In the genomic region with DNA sequence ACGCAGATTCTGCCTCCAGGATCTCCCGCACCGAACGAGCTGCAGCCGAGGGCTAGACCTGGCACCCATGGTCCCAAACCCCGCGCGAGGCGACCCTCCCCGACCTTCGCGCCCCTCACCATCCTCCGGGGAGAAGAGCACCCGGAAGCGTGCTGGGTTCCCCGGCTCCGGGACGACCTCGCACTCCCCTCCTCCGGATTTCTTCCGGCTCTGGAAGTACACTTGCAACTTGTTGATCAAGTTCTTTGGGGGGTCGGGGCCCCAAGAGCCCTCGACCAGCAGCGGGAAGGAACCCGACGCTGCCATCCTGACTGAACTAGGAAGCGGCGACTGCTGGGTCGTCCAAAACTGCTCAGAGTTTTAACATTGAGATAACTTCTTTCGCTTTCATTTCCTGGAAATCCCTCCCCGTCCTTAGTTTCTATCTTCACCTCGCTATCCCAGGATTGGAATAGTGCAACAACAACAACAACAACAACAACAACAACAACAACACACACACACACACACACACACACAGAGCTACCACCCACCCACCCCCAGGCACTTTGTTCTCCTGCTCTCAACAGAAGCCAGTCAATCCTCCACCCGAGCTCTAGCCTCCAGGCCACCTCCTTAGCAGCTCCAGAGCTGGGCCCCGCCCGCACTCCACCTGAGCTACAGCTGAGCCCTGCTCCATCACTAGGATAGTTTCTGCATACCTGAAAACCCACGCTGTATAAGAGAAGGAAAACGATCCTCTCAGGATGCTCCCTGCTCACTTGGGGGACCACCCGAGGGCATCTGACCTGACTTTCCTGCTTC, we compare ENCODE assay signal across 8 mouse cellular contexts. TPM values are rescaled to one million over a fixed set of nuclear protein-coding genes. Genes with fewer than 3 reads are reported as not detected.
A peak's percentile ranks its signal among the peaks of the same experiment; 100 is the strongest.
DNase-seq lines count a peak whose midpoint lies in the region; ATAC-seq and TF ChIP-seq lines count a peak whose summit lies in the region.

A gene (minus strand): TSS at position 497 of the 804 bp plus-strand sequence.

- no peak for TF ChIP-seq EP300 in heart, adult 2 months (IDR thresholded peaks at IDR 0.05; ENCODE audit: insufficient read depth, low read depth, low read length)

- intact Hi-C loops in heart, adult 2 months (cut with DNase I): loop anchor here (10.0 kb wide), 1 partner anchor 174 kb away; a partner anchor contains a TSS

- H3K9ac ChIP-seq in heart, adult 2 months (ENCODE audit: low read depth, low read length): peak within 1 kb of the TSS; percentile 95
- H3K9ac ChIP-seq in neural tube, embryonic 14.5 days (replicated peaks; ENCODE audit: low read depth, low read length): peak within 1 kb of the TSS; percentile 8

- no peaks in the 10 kb centered on the region for H3K9me3 ChIP-seq in neural tube, embryonic 14.5 days (ENCODE audit: control insufficient read depth, low read length)

- no peaks in the 10 kb centered on the region for H3K27me3 ChIP-seq in heart, adult 2 months (ENCODE audit: control insufficient read depth, insufficient read depth, low read length)
- H3K27me3 ChIP-seq in neural tube, embryonic 14.5 days (ENCODE audit: control insufficient read depth, insufficient read depth, low read length): peaks cover 7% of the 10 kb centered on the region; the same call in 1 of the 2 replicates

- under 1% methylated on average over 38 of the region's 38 CpGs for WGBS in heart, adult 2 months
- WGBS in lung, adult 2 months: under 1% methylated on average over 38 of the region's 38 CpGs
- 1% methylated on average over 38 of the region's 38 CpGs for WGBS in neural tube, embryonic 14.5 days

- H3K4me1 ChIP-seq in cortical plate, adult 2 months (ENCODE audit: control insufficient read depth, insufficient read depth, low read length): no peaks in the 10 kb centered on the region
- peaks cover 9% of the 10 kb centered on the region; the same call in 1 of the 2 replicates for H3K4me1 ChIP-seq in heart, adult 2 months (ENCODE audit: control insufficient read depth, insufficient read depth, low read length)
- peaks cover 13% of the 10 kb centered on the region for H3K4me1 ChIP-seq in lung, adult 2 months (ENCODE audit: control insufficient read depth, insufficient read depth, low read length)
- peaks cover 3% of the 10 kb centered on the region; the same call in 1 of the 2 replicates for H3K4me1 ChIP-seq in neural tube, embryonic 14.5 days (ENCODE audit: control insufficient read depth, insufficient read depth, low read length)

- no peak within 1 kb of the TSS; the same call in 1 of the 2 replicates for H3K27ac ChIP-seq in cortical plate, adult 2 months (ENCODE audit: insufficient read depth, low read length)
- H3K27ac ChIP-seq in heart, adult 2 months: peak within 1 kb of the TSS; percentile 96
- H3K27ac ChIP-seq in neural tube, embryonic 14.5 days (ENCODE audit: low read depth, low read length): no peak within 1 kb of the TSS

- DNase-seq in right cerebral cortex, postnatal 25 days: peak; percentile 12
- DNase-seq in right cerebral cortex, postnatal 36 days (ENCODE audit: low spot score in 2 of 2): no peak
- DNase-seq in heart, adult 2 months: peak; percentile 65 to 74
- peak; percentile 23 for DNase-seq in kidney, adult 11 months
- DNase-seq in lung, adult 2 months: peak; percentile 65
- DNase-seq in urinary bladder, postnatal 14 days (ENCODE audit: low spot score): peak; percentile 52

- H3K36me3 ChIP-seq in heart, adult 2 months (ENCODE audit: control insufficient read depth, insufficient read depth, low read length): peaks cover 4% of the 10 kb centered on the region; the same call in 1 of the 2 replicates
- H3K36me3 ChIP-seq in neural tube, embryonic 14.5 days (ENCODE audit: control insufficient read depth, insufficient read depth, low read length): no peaks in the 10 kb centered on the region

- TF ChIP-seq CTCF in cortical plate, adult 2 months (IDR thresholded peaks at IDR 0.05; ENCODE audit: extremely low read depth, insufficient read depth, low read length): no peak
- TF ChIP-seq CTCF in heart, adult 2 months (IDR thresholded peaks at IDR 0.05): no peak
- no peak for TF ChIP-seq CTCF in lung, adult 2 months (IDR thresholded peaks at IDR 0.05; ENCODE audit: insufficient read depth, low read length)

- H3K4me3 ChIP-seq in cortical plate, adult 2 months (ENCODE audit: insufficient read depth, low read length): peak within 1 kb of the TSS; percentile 58
- H3K4me3 ChIP-seq in heart, adult 2 months: peak within 1 kb of the TSS; percentile 90
- H3K4me3 ChIP-seq in lung, adult 2 months (replicated peaks; ENCODE audit: extremely low read depth, low read depth, low read length): peak within 1 kb of the TSS; percentile 94
- peak within 1 kb of the TSS; percentile 35 for H3K4me3 ChIP-seq in neural tube, embryonic 14.5 days (ENCODE audit: low read depth, low read length)

- peak within 1 kb of the TSS; percentile 70 for H3K4me2 ChIP-seq in neural tube, embryonic 14.5 days (ENCODE audit: low read depth, low read length)

- no peaks in the 10 kb centered on the region for H3K79me2 ChIP-seq in heart, adult 2 months (replicated peaks; ENCODE audit: control insufficient read depth, insufficient read depth, low read length)

- TF ChIP-seq POLR2A in cortical plate, adult 2 months (IDR thresholded peaks at IDR 0.05; ENCODE audit: extremely low read depth, insufficient read depth, low read length): no peak
- peak; percentile 88 for TF ChIP-seq POLR2A in heart, adult 2 months (IDR thresholded peaks at IDR 0.05; ENCODE audit: insufficient read depth, low read depth, low read length)
- peak; percentile 79; the same call in 1 of the 2 replicates for TF ChIP-seq POLR2A in lung, adult 2 months (IDR thresholded peaks at IDR 0.05; ENCODE audit: borderline replicate concordance, extremely low read depth, low read depth, low read length)

- 0 out of 2 replicates have a peak, but pooled peaks have one; percentile 24 for ATAC-seq in neural tube, embryonic 14.5 days (ENCODE audit: low read depth)

RNA-seq across cellular contexts. Expression of the gene that starts here (rescaled TPM):
- polyA plus RNA-seq in cortical plate, adult 2 months (2012; rRNA removed): 1.4 and 1.8 TPM in 2 replicates
- total RNA-seq in heart, adult 2 months (2021): 10 to 100 TPM in 1 of 2 experiments, 1 to 10 TPM in 1; 9.9 to 11.3 TPM
- polyA plus RNA-seq in heart, adult 2 months (2012; rRNA removed): 3.8 and 5.9 TPM in 2 replicates
- polyA plus RNA-seq in lung, adult 2 months (2012; rRNA removed): 7.5 and 10.0 TPM in 2 replicates
- polyA plus RNA-seq in neural tube, embryonic 14.5 days (2014; fragmentation: Nextera tagmentation; extraction: Ambion mirVana): 0.13 and 0.59 TPM in 2 replicates

Comparison
In these comparisons a context has a peak if more than half of its experiments do, and no peak if none do; other contexts are left out.
1. DNase-seq: peak in right cerebral cortex, postnatal 25 days (single experiment), heart, adult 2 months (2 of 2), kidney, adult 11 months (single experiment), lung, adult 2 months (single experiment) and urinary bladder, postnatal 14 days (single experiment); none in right cerebral cortex, postnatal 36 days (0 of 2).
2. Peak in ATAC-seq, H3K4me3 ChIP-seq, H3K9ac ChIP-seq and H3K4me2 ChIP-seq in neural tube, embryonic 14.5 days; RNA of the gene not detected or under 1 TPM.
3. H3K4me3 ChIP-seq: peak in every context shown above with its lines; median percentile 94 in lung, adult 2 months; 90 in heart, adult 2 months; 58 in cortical plate, adult 2 months; 35 in neural tube, embryonic 14.5 days.